Mouse (Mus musculus) stomach, postnatal 0 days (tissue): ENCODE measurements around the gene Palm. TPM values are rescaled to one million over a fixed set of nuclear protein-coding genes. Genes with fewer than 3 reads are reported as not detected.
A peak's percentile ranks its signal among the peaks of the same experiment; 100 is the strongest.

Experiments used
- ATAC-seq: fragments of 200-750 bp; cut with Nextera tagmentation; 2 replicates; pipeline ENCODE4 v1.8.0; 2017; ENCODE audit not compliant: low FRiP score, low TSS enrichment
- DNase-seq: peaks from one replicate; pipeline ENCODE4 v3.0.0-alpha.2; 2016; ENCODE audit warnings: low spot score
- H3K27ac ChIP-seq: fragments of 300-500 bp; sonication (generic); replicated peaks from 2 replicates; pipeline ENCODE4 v1.5.1; 2014; ENCODE audit warnings: mild to moderate bottlenecking, control low read depth
- H3K27me3 ChIP-seq: fragments of 300-500 bp; sonication (generic); 2 replicates; pipeline ENCODE4 v1.6.1; 2014; ENCODE audit warnings: low read length; ENCODE audit not compliant: control insufficient read depth, insufficient read depth
- H3K36me3 ChIP-seq: fragments of 300-500 bp; sonication (generic); 2 replicates; pipeline ENCODE4 v1.6.1; 2014; ENCODE audit warnings: low read length, mixed read lengths; ENCODE audit not compliant: control insufficient read depth, insufficient read depth
- H3K4me1 ChIP-seq: fragments of 300-500 bp; sonication (generic); replicated peaks from 2 replicates; pipeline ENCODE4 v1.6.1; 2014; ENCODE audit warnings: antibody characterized with exemption; ENCODE audit not compliant: control insufficient read depth, insufficient read depth
- H3K4me2 ChIP-seq: fragments of 300-500 bp; sonication (generic); replicated peaks from 2 replicates; pipeline ENCODE4 v1.6.1; 2014; ENCODE audit warnings: low read depth, mild to moderate bottlenecking, control low read depth, moderate library complexity
- H3K4me3 ChIP-seq: fragments of 300-500 bp; sonication (generic); 2 replicates; pipeline ENCODE4 v1.5.1; 2014; ENCODE audit warnings: low read depth, low read length, control low read depth
- H3K9ac ChIP-seq: fragments of 300-500 bp; sonication (generic); 2 replicates; pipeline ENCODE4 v1.6.1; 2014; ENCODE audit warnings: mild to moderate bottlenecking, low read length, control low read depth, mixed read lengths
- H3K9me3 ChIP-seq: fragments of 300-500 bp; sonication (generic); 2 replicates; pipeline ENCODE4 v1.6.1; 2016; ENCODE audit warnings: low read length; ENCODE audit not compliant: control insufficient read depth
- CTCF ChIP-seq: IDR thresholded peaks from 2 replicates; pipeline ENCODE4 v1.5.1; 2016; ENCODE audit warnings: antibody characterized with exemption, low read depth, mild to moderate bottlenecking, moderate library complexity
- EP300 ChIP-seq: optimal IDR thresholded peaks from 2 replicates; pipeline ENCODE3; 2016; ENCODE audit warnings: antibody characterized with exemption
- WGBS: fragments of 180-500 bp; shearing (Covaris S2); extraction: QIAGEN DNeasy Blood & Tissue Kit; methylation state at CpG from one replicate; pipeline ENCODE4 v1.1.7; 2014; 5-methylcytosine and 5-hydroxymethylcytosine counted together
- polyA plus RNA-seq: library from polyadenylated mRNA; unstranded; fragments of >200 nt; fragmentation: Nextera tagmentation; extraction: Ambion mirVana; gene quantifications from 2 replicates; pipeline ENCODE4 v1.2.1, GENCODE M21; 2015

Palm gene
- polyA plus RNA-seq, 1 experiment from 2014 or later, result 27.8 TPM

DNA sequence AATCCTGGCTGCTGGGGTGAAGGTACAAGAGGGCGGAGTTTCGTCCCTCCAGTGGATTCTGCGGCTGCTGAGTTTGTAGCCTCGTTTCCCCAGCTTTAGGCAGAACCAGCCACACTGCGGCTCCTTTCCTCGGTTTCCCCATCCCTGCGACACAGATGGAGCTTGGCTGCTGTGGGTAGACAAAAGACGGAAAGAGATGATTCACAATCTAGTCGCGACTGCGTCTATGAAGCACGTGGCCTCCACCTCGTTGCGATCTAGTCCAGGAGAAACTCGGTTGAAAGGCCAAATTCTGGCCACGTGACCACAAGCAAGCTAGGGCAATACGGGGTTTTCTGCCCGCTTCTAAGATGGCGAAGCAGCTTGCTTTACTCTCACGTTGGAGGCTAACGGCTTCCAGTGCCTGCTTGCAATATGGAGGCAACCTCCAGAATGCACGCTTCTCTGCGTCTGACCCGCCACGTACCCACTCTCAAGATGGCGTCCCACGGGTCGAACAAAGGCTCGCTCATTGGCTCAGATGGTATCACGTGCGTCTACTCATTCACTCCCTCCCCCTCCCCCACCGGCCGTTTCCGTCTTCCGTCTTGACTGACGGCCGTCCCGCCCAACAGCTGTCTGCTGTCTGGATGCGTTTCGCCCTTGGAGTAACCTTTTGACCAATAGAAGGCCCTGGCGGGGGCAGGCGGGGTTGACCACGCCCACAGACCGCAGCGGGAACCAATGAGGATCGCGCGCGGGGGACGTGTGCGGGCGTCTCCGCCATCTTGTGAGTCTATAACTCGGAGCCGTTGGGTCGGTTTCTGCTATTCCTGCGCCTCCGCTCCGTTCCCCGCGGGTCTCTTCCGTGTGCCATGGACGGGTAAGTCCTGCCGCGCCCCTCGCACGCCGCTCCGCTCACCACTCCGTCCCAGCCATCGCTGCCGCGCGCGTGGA is 60.8 kb downstream of the Palm start, which contains the start of gene Ptbp1:
Gene Ptbp1 (plus strand): TSS at position 568 of the 936 bp plus-strand sequence.
- TF ChIP-seq CTCF, result no peak
- no peak for TF ChIP-seq EP300
- H3K4me1 ChIP-seq, result peaks cover 32% of the 10 kb centered on the region
- no peaks in the 10 kb centered on the region for H3K9me3 ChIP-seq
- H3K9ac ChIP-seq, result peak within 1 kb of the TSS; percentile 99
- H3K27me3 ChIP-seq, result no peaks in the 10 kb centered on the region
- DNase-seq (peak; percentile 100), ATAC-seq (peak; percentile 90)
- under 1% methylated on average over 75 of the region's 75 CpGs for WGBS
- H3K4me2 ChIP-seq, result peak within 1 kb of the TSS; percentile 92
- peak within 1 kb of the TSS; percentile 94 for H3K4me3 ChIP-seq
- peaks cover 5% of the 10 kb centered on the region for H3K36me3 ChIP-seq
- H3K27ac ChIP-seq, result peak within 1 kb of the TSS; percentile 100

DNA sequence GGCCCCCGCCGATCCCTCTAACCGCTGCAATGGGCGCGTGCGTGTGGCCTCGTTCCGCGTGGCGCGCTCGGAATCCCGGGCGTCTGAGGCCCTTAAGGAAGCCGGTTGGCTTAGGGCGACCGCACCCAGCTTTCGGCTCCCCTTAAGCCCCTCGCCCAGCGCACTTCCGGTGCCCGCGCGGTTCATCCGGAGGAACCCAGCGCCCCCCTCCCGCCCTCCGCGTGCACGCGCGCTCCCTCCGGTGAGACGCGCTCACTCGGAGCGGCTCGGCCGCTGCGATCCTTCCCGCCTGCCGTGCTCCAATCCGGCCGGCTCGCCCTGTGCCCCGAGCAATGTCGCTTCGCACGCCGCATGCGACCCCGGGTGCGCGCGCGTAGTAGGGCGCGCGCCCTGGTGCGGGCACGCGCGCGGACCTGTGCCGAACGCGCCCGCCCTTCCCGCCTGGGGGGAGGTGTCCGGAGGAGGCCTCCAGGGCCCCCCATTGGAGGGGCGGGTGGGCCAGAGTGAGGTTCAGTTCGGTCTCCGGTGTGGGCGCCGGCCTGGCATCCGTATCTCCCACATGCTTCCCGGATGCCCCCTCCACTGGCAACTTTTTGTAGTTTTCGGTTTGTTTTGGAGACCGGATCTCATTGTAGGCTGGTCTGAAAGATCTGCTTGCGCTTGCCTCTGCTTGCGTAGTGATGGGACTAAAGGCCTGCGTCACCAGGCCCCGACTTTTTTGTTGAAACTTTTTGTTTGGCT is 61.6 kb downstream of the Palm start:
- Histone ChIP-seq H3K4me1 (peaks cover 32% of the 10 kb centered on the region), H3K9me3 (no peaks in the 10 kb centered on the region), H3K9ac (peak overlapping the region; percentile 99), H3K4me3 (peak overlapping the region; percentile 94), H3K4me2 (peak overlapping the region; percentile 92), H3K36me3 (peaks cover 13% of the 10 kb centered on the region), H3K27me3 (no peaks in the 10 kb centered on the region), H3K27ac (peak overlapping the region; percentile 100)
- DNase-seq (peak; percentile 72), ATAC-seq (peak; percentile 4)
- WGBS, result under 1% methylated on average over 74 of the region's 83 CpGs
- TF ChIP-seq EP300 (no peak), CTCF (peak; percentile 27; the same call in 1 of the 2 replicates)

DNA sequence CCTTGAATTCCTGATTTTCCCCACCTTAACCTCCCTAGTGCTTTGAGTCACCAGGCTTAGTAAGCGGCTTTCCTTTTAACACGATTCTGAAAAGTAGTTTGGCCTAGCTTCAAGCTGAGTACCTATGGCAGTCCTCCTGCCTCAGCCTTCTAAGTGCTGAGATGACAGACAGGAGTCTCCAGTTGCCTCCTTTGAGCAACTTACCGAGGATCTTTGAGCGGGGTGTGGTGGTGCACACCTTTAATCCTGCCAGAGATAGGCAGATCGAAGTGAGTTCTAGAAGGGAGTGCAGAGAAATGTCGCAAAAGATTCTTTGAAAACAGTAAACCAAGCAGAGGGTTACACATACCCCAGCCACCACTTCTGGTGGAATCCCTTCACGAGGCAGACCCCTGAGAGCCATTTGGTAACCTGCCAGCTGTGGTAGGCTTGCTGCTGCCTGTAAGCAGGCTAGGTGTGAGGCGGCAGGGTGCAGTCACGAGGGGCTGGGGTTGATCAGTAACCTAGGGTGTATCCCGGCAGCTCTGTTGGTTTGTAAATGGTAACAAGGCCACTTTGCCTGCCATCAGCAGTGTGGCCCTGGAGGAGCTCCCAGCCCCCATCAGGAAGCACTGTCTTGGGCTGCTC is 62.3 kb downstream of the Palm start:
- H3K27ac ChIP-seq, result peak overlapping the region; percentile 100
- DNase-seq (peak; percentile 88), ATAC-seq (peak; percentile 18; the same call in 1 of the 2 replicates)
- under 1% methylated on average over 10 of the region's 10 CpGs for WGBS
- H3K36me3 ChIP-seq, result peaks cover 20% of the 10 kb centered on the region
- H3K9ac ChIP-seq, result peak overlapping the region; percentile 99
- H3K4me2 ChIP-seq, result peak overlapping the region; percentile 92
- H3K9me3 ChIP-seq, result no peaks in the 10 kb centered on the region
- peaks cover 32% of the 10 kb centered on the region for H3K4me1 ChIP-seq
- H3K4me3 ChIP-seq, result peak overlapping the region; percentile 94
- no peaks in the 10 kb centered on the region for H3K27me3 ChIP-seq
- no peak for TF ChIP-seq EP300
- no peak for TF ChIP-seq CTCF

- H3K9ac ChIP-seq, result peak overlapping the region; percentile 99
- H3K4me1 ChIP-seq, result peaks cover 32% of the 10 kb centered on the region
- H3K27me3 ChIP-seq, result no peaks in the 10 kb centered on the region
- WGBS, result 8% methylated on average over 6 of the region's 6 CpGs
- peak overlapping the region; percentile 100 for H3K27ac ChIP-seq
- TF ChIP-seq CTCF, result no peak
- no peak for DNase-seq
- peaks cover 26% of the 10 kb centered on the region for H3K36me3 ChIP-seq
- no peaks in the 10 kb centered on the region for H3K9me3 ChIP-seq
- peak overlapping the region; percentile 92 for H3K4me2 ChIP-seq
- H3K4me3 ChIP-seq, result peak overlapping the region; percentile 94
- no peak for ATAC-seq
Observed at GRCm38 (mm10) chr10:79856280-79856679, 62.9 kb downstream of the Palm start.

DNA sequence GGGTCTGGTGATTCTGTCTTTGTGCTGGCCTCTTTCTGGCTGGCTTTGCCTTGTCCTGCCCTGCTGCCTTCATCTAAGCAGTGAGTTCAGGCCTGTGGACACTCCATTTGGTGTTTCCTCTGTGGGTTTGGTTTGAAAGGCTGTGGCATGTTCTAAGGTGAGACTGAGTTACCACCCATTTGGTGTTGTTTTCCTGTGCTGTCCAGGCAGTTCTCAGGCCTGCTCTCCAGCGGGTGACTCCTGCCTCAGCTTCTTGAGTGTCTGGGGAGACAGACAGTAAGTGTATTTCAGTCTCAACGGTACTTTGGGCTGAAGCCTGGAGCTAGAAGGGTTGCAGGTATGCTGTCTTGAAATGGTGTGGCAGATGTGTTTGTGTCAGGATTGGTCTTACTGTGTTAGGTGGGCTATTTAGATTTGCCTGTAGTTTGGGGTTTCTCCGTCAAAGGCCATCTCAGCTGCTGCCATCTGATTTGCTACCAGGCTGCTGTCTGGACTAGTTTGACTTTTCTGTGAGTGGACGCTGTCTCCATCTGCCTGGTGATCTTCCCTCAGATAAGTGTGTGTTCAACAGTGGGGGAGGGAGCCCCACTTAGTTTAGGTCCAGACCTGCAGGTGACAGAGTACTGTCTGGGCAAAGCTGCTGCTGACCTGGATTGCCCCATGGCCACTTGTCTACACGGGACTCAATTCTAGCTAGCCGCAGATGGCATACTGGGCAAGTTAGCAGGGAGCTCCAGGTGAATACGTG is 63.5 kb downstream of the Palm start:
- peak overlapping the region; percentile 78 for H3K27ac ChIP-seq
- no peaks in the 10 kb centered on the region for H3K9me3 ChIP-seq
- 14% methylated on average over 7 of the region's 7 CpGs for WGBS
- H3K27me3 ChIP-seq, result no peaks in the 10 kb centered on the region
- peaks cover 31% of the 10 kb centered on the region for H3K36me3 ChIP-seq
- H3K4me1 ChIP-seq, result peaks cover 28% of the 10 kb centered on the region
- DNase-seq (peak; percentile 24), ATAC-seq (no peak)
- peak overlapping the region; percentile 92 for H3K4me2 ChIP-seq
- H3K9ac ChIP-seq, result peak overlapping the region; percentile 99
- TF ChIP-seq EP300, result no peak
- no peak for TF ChIP-seq CTCF
- H3K4me3 ChIP-seq, result peak overlapping the region; percentile 94
